Mouse (Mus musculus) midbrain, postnatal 0 days (tissue): ENCODE results near the gene Fbxw17. TPM values are rescaled to one million over a fixed set of nuclear protein-coding genes. Genes with fewer than 3 reads are reported as not detected.

Experiments
- ATAC-seq: fragments of 200-750 bp; cut with Nextera tagmentation; 2 replicates; pipeline ENCODE4 v1.8.0; 2017; ENCODE audit warnings: moderate number of reproducible peaks, mild to moderate bottlenecking, moderate TSS enrichment, moderate library complexity; ENCODE audit not compliant: low FRiP score
- DNase-seq: peaks from one replicate; pipeline ENCODE4 v3.0.0-alpha.2; 2015; ENCODE audit warnings: low spot score
- H3K27ac ChIP-seq: fragments of 300-500 bp; sonication (generic); 2 replicates; pipeline ENCODE4 v1.5.1; 2014; ENCODE audit warnings: low read depth, mild to moderate bottlenecking, low read length, mixed read lengths
- H3K27me3 ChIP-seq: fragments of 300-500 bp; sonication (generic); 2 replicates; pipeline ENCODE4 v1.6.1; 2014; ENCODE audit warnings: low read length, control low read depth, mixed read lengths; ENCODE audit not compliant: insufficient read depth
- H3K36me3 ChIP-seq: fragments of 300-500 bp; sonication (generic); 2 replicates; pipeline ENCODE4 v1.6.1; 2014; ENCODE audit warnings: low read length, control low read depth, mixed read lengths; ENCODE audit not compliant: insufficient read depth
- H3K4me1 ChIP-seq: fragments of 300-500 bp; sonication (generic); 2 replicates; pipeline ENCODE4 v1.6.1; 2014; ENCODE audit warnings: mild to moderate bottlenecking, control low read depth, antibody characterized with exemption, low read length, mixed read lengths; ENCODE audit not compliant: insufficient read depth
- H3K4me2 ChIP-seq: fragments of 300-500 bp; sonication (generic); 2 replicates; pipeline ENCODE4 v1.6.1; 2014; ENCODE audit warnings: low read depth, mild to moderate bottlenecking, low read length, mixed read lengths; ENCODE audit not compliant: poor library complexity, severe bottlenecking
- H3K4me3 ChIP-seq: fragments of 300-500 bp; sonication (generic); 2 replicates; pipeline ENCODE4 v1.5.1; 2014; ENCODE audit warnings: low read depth, mild to moderate bottlenecking, low read length, moderate library complexity
- H3K9ac ChIP-seq: fragments of 300-500 bp; sonication (generic); replicated peaks from 2 replicates; pipeline ENCODE4 v1.6.1; 2014; ENCODE audit warnings: mild to moderate bottlenecking, low read length, moderate library complexity, mixed read lengths; ENCODE audit not compliant: poor library complexity, severe bottlenecking
- H3K9me3 ChIP-seq: fragments of 300-500 bp; sonication (generic); 2 replicates; pipeline ENCODE4 v1.6.1; 2016; ENCODE audit warnings: low read length, control low read depth
- CTCF ChIP-seq: IDR thresholded peaks from 2 replicates; pipeline ENCODE4 v1.5.1; 2016; ENCODE audit warnings: antibody characterized with exemption, mild to moderate bottlenecking
- WGBS: fragments of 180-500 bp; shearing (Covaris S2); extraction: QIAGEN DNeasy Blood & Tissue Kit; methylation state at CpG from one replicate; pipeline ENCODE4 v1.1.7; 2014; 5-methylcytosine and 5-hydroxymethylcytosine counted together
- polyA plus RNA-seq: library from polyadenylated mRNA; unstranded; fragments of >200 nt; fragmentation: Nextera tagmentation; extraction: Ambion mirVana; gene quantifications from 2 replicates; pipeline ENCODE4 v1.2.1, GENCODE M21; 2015
- total RNA-seq: library from RNA; depleted of rRNA; stranded (reverse); fragments of >200 nt; gene quantifications from 2 replicates; pipeline ENCODE4 v1.2.3, GENCODE M21; 2014; rRNA removed

Gene Fbxw17
- total and polyA plus RNA-seq, 2 experiments from 2014 or later: 29.6 to 42.5 TPM

DNA sequence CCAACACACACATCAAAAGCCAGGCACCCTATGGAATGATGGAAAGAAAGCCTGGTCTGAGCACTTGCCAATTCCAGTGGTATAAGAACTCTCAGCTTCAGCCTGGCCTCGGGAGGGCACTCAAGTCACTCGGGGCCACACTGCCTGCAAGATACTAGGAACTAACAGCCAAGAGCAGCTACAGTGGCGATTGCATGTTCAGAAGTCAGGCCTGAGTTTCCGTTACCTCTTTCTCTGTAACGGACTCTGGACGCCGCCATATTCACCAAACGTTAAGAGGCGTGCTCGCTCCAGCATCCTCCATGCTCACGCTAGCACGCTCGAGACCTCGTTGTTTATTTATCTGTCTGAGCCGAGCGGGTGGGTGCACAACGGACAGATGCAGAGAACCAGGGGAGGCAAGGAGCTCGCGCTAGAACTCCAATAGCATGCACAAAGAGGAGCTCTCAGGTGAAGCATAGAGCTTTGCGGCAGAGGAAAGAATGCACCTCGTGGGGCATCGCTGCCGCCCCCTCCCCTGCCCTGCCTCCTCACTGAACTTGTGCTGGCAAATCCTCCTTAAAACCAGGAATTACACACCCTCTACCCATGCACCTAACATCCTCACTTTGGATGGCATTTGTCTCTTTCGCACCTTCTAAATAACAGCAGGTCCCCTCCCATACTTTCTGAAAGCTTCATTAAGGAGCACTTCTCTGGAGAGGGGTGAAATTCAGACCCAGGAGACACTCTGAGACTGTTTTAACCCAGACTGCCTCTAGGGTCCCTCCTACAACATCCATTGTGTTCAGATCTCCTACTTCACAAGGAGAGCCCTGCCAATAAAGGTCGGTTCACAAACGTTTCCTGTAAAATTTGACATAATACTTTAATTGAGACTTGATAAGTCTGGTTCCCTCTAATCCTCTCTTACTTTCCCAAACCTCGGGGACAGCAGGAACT, 47.2 kb downstream of the Fbxw17 start:
- H3K27ac ChIP-seq: no peak overlapping the region
- 0 out of 2 replicates have a peak overlapping the region, but pooled peaks have one; percentile 4 for H3K9ac ChIP-seq
- H3K4me3 ChIP-seq: peak overlapping the region; percentile 26
- no peaks in the 10 kb centered on the region for H3K9me3 ChIP-seq
- H3K27me3 ChIP-seq: no peaks in the 10 kb centered on the region
- peak overlapping the region; percentile 37 for H3K4me2 ChIP-seq
- H3K36me3 ChIP-seq: no peaks in the 10 kb centered on the region
- TF ChIP-seq CTCF: 0 out of 2 replicates have a peak, but pooled peaks have one; percentile 1
- DNase-seq: no peak
- no peaks in the 10 kb centered on the region for H3K4me1 ChIP-seq
- ATAC-seq: peak; percentile 52; the same call in 1 of the 2 replicates
- 39% methylated on average over 27 of the region's 27 CpGs for WGBS

DNA sequence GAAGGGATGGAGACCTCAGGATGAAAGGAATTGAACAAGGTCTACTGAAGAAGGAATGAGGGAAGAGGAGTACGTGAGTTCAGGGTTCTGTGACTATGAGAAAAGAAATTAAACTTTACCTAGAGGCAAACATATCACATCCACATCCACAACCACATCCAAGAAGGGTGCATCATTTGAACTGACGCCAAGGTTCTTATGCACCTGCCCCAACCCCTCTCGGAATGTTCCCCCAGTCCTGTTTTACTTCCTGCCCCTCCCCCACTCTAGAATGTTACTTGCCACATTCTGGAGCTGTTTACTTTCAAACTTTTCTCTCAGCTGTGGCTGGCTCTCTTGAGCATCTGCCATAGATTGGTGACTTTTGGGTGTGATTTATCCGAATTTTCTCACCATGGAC, 49.3 kb downstream of the Fbxw17 start, which contains the start of gene Nutm2:
Nutm2 (plus strand) TSS at position 301 of the 400 bp plus-strand sequence.
- H3K4me3 ChIP-seq: no peak within 1 kb of the TSS
- no peak within 1 kb of the TSS for H3K4me2 ChIP-seq
- WGBS: 81% methylated on average over 4 of the region's 4 CpGs
- no peaks in the 10 kb centered on the region for H3K27me3 ChIP-seq
- DNase-seq: no peak
- no peak for ATAC-seq
- H3K9me3 ChIP-seq: no peaks in the 10 kb centered on the region
- H3K27ac ChIP-seq: no peak within 1 kb of the TSS
- H3K36me3 ChIP-seq: no peaks in the 10 kb centered on the region
- H3K4me1 ChIP-seq: no peaks in the 10 kb centered on the region
- TF ChIP-seq CTCF: no peak
- no peak within 1 kb of the TSS for H3K9ac ChIP-seq

Other genes with a start within 250 kb of the Fbxw17 start
- not detected in 2 replicates for gene Gm906, start 167.6 kb upstream of the Fbxw17 start, total RNA-seq
- gene Gm906, start 167.6 kb upstream of the Fbxw17 start, polyA plus RNA-seq: not detected in 2 replicates
- not detected in 2 replicates for gene Gm47429, start 26.0 kb downstream of the Fbxw17 start, total RNA-seq
- not detected in 2 replicates for gene Gm47429, start 26.0 kb downstream of the Fbxw17 start, polyA plus RNA-seq
- gene Nutm2, start 49.4 kb downstream of the Fbxw17 start, total RNA-seq: not detected in 2 replicates
- not detected in 2 replicates for gene Nutm2, start 49.4 kb downstream of the Fbxw17 start, polyA plus RNA-seq
- gene Gm904, start 225.4 kb downstream of the Fbxw17 start, total RNA-seq: not detected in 2 replicates
- gene Gm904, start 225.4 kb downstream of the Fbxw17 start, polyA plus RNA-seq: not detected in 2 replicates